Mouse (Mus musculus): ENCODE data around the gene Brd7.

GRCm38 (mm10) chr8:88393298-88393697 is 31.3 kb upstream of the Brd7 start:
- TF ChIP-seq ZC3H11A (IDR thresholded peaks at IDR 0.05; ENCODE audit: borderline replicate concordance, low read depth, low read length) = no peak
- no peak for TF ChIP-seq HCFC1 (IDR thresholded peaks at IDR 0.05; ENCODE audit: borderline replicate concordance, insufficient read depth, low read length)
- no peak for TF ChIP-seq ZNF384 (IDR thresholded peaks at IDR 0.05; ENCODE audit: low read depth, low read length)
